Mouse (Mus musculus) frontal cortex, postnatal 14 days (tissue): Measurements from ENCODE around the gene Cth.

Experiments used
- DNase-seq, 2 experiments: peaks; one replicate each; pipeline ENCODE4 v3.0.0; 2022; ENCODE audit warnings: low spot score in 2 of 2

Cth gene

DNA sequence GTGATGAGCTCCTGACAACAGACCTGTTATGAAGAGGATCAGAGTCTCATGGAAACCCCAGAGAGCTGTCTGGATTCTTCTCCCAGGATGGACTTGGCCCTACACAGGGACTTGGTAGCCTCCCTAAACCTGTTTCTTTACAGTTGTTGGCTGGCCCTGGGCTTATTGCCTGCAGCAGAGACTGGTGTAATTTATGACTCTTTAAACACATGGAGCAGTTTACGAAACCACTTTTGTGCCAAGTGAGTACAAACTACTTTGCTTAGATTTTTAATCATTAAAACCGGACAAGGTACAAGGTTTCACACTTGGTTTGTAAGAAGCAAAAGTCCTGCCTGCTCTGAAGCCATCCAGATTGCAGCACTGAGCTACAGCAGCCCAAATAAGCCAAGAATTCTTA is 12.7 kb downstream of the Cth start:
- no peak for DNase-seq

DNA sequence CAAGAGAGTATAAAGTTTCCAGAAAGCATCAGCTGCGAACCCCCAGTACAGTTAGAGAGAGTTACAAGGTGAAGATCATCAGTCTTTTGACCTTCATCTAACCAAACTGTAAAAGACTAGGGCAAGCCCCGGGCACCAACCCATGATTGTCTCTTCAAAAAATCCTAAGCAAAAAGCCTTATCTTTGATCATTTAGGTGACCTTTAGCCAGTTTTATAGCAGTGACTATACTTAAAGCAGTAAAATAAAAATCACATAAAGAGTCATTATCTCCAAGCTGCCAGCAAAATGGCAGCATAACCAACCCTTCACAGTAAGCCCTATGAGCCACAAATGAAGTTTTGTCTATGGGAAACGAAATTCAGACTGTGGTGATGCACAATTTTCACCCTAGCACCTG is 14.6 kb downstream of the Cth start:
- no peak for DNase-seq

DNA sequence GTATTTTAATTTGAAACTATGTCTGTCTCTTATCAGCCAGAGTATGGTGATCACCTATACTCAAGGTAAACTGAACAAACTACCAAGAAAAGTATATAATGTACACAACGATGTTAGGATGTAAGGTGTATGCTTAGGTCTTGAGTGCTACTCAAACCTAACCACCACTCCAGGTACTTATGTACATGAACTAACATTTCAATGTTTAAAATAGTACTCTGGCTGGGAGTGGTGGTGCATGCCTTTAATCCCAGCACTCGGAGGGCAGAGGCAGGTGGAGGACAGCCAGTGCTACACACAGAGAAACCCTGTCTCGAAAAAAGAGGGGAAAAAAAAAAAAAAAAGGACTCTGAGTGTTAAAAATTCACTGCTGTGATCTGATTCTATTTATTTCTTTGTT is 16.7 kb downstream of the Cth start:
- DNase-seq = no peak

DNA sequence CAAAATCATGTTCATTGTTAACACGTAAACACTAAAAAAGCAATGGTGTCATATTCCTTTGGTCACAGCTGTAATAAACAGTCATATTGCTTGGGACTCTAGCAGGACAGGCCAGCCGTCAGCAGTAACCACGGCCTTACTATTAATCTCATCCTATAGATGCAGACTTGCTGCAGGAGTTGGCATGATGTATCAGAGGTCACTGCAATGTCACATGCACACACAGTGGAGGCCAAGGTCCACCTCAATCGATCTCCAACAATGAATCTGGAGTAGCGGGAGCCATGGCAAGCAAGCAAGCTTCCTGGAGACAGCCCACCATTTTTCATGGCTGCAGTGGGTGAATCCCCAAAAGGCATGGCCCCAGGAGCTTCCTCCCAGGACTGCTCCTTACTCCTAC is 23.2 kb downstream of the Cth start:
- no peak for DNase-seq

DNA sequence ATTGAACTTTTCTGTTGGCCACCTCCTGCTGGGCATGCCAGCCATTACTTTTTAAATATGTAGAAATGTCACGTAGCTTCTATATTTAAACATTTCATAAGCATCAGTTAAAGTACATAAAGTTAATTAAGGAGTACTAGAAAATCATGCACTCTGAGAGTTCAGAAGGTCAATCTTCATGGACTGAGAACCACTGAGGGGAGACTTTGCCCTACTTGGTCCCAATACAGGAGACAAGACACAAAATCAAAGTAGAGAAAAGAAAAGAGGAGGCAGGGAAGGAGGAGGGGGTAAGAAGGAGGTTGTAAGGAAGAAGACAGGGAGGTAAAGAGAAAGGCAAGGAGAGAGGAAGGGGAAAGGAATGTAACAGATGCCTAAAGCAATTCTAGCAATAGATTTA is 24.9 kb downstream of the Cth start:
- DNase-seq = no peak

DNA sequence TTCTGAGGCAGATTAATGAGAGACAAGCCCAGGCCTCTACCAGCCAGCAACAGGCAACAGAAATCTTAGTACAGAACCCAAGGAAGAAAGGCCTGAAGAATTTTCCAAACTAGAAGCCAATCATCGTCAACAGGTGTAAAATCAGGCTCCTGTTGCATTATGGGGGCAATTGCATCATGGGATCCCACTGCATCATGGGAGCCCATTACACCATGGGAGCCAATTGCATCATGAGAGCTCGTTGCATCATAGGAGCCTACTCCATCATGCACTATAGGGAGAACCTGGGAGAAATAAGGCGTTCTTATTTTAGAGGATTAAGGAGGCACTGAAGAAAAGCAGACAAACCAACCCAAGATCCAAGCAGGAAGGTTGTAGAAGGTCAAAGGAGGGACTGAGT is 27.2 kb downstream of the Cth start:
- DNase-seq = no peak

DNA sequence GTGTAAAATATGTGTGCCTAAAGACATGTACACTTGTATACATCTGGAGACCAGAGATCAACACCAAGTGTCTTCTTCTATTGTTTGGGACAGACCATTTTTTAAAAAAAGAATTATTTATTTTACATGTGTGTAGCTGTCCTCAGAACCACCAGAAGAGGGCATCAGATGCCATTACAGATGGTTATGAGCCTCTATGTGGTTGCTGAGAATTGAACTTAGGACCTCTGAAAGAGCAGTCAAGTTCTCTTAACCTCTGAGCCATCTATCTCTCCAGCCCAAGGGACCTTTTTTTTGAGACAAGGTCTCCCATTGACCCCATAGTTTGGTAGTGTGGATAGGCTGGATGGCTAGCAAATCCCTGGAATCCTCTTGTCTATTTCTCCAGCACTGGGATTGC is 33.1 kb downstream of the Cth start:
- no peak for DNase-seq

DNA sequence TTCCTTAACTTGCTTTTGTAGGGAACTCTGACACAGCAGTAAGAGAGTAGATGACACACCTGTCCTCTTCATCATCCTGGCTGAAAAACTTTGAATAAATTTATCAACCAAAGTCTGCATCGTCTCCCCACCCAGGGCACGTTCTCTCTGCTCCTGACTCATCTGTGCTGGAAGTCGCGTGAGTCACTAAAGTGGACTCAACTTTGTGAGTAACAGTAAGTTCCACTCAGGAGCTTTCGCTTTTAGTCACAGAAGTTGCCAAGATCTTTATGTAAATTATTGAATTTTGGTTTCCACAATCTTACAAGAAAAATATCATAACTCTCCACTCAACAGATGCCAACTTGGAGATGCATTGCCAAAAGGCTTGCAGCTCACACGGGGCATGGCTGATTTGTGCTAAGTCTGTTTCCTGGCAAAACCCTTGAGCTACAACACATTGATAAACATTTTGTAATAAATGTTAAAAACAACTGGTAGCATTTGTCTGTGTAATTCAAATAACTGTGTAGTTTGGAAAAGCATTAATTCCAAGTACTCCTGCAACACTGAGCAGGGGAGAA is 40.7 kb downstream of the Cth start:
- no peak for DNase-seq

DNA sequence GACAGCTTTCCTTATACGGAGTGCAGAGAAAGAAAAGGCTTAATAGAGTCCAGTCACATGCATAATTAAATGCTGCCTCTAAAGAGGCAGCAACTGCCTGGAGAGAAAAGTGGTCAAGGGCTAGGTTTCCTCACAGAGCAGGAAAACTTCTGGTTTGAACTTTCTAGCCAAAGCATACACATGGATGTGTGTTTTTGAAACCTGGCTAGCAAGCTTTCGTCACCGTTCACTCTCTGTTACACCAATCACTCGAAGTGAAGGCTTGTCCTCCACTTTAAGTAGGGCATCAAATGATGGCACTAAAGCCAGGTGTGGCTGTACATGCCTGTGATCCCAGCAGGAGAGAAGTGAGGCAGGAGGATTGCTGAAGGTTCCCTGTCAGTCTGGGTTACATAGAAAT is 41.8 kb downstream of the Cth start:
- DNase-seq = no peak

DNA sequence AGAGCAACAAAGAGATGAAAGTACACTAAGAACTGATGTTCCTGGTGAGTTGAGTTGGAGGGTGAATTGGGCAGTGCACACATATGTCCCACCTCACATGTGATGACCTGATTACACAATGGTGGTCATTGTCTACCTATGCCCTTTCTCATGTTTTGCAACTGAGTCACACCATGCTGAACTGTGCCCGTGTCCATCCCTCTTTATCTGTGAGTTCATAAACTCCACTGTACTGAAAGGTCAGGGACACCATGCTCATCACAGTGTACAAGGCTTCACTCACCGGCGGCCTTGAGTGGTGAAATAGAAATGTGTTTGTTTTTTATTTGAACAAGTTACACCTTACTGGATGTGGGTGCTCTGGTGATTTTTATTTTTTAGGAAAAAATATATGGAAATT is 42.9 kb downstream of the Cth start:
- no peak for DNase-seq

DNA sequence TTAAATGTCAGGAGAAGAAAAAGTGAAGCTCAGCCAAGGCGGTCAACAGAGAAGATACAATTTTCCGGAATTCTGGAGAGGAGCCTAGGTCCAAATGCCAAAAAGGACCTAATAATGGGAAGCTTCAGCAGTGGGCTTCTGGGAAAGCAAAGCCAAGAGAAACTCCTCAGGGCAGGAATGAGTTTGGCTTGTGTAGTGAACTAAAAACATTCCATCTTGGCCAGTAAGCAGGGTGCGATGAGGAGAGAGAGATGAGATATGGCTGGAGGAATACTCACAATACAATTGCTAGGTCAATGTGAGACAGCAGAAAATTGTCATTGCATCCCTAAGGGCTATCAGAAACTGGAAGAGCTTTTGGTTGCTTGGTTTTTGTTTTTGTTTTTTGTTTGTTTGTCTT is 43.9 kb downstream of the Cth start:
- DNase-seq = no peak

DNA sequence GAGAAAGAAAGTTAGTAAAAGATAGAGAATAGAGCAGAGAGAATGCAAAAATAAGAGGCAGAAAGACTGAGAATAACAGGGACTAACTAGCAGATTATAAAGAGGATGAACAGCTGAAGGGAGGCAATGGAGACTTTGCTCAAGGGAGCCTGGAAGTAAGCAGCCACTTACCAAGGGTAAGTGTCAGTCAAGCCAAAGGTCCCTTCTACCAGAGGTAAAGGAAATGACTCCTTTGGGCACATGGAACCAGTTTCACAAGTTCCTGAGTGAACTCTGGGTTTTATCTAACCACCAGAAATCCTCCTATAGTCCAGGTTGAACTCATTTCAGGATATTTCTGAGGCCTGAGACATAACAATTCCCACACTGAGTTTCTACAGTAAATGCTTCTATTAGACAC is 47.0 kb downstream of the Cth start:
- DNase-seq = no peak

DNA sequence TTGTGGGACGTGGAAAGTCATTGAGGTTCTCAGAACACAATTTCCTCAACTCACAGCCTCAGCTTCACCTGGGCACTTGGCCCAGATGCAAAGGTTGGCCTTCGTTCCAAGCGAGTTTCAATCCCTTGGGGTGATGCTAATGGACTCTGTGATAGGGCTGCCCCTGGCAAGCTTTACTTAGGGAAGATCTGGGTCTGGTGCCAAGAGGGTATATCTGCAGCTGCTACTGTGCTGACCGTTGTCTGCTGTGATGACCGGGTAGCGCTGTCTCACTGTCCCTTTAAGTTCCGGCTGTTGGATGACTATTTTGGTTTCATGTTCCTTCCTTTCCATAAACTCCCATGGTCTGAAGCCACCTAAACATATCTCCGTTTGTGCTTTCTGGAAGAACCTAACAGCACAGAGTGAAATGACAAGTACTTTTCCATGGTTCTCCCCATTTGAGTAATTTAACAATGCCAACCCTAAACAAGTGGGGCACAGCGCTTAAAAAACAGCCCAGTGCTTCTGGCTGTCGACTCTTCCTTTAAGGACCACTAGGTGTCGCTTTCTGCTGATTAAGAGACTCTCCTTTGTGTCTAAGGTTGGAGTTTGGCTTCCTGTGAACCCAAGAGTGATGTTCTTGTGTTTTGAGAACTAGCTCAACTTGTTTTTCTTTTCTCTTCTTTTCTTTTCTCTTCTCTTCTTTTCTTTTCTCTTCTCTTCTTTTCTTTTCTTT is 48.3 kb downstream of the Cth start:
- peak in 1 of 2 experiments; percentile 41 for DNase-seq

DNA sequence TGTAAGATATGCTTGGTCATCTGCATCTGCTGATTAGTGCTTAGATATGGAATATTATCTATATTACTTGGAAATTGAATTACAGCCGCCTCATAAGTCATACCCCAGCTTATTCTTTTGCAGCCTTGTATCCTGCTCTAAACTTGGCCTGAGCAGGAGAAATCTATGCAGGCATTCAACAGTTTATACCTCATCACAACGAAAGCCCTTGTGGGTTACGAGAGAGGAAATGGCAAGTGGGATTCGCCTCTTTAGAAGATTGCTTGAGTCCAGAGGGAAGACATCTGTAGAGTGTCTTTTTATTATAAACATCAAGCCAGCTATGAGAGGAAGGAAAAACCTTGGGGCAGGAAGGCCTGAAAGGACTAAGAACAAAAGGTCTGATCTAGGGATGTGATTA is 52.0 kb downstream of the Cth start:
- no peak for DNase-seq

DNA sequence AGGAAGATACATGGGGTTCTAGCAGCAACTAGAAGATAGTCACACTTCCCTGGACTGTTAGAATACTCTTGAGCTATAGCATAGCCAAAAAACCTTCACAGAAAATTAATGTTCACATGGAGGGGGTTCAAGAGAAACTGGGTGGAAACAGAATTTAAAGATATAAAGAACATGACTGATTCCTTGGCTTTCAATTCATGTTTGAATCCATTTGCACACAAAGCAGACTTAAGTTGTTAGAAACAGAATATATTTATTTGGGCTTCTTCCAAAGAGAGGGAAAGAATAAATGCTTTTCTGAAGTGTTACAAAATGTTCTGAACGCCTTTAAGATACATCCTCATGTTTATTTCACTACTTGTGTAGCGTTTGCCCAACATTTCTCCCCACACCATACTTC is 57.0 kb downstream of the Cth start:
- DNase-seq = no peak

DNA sequence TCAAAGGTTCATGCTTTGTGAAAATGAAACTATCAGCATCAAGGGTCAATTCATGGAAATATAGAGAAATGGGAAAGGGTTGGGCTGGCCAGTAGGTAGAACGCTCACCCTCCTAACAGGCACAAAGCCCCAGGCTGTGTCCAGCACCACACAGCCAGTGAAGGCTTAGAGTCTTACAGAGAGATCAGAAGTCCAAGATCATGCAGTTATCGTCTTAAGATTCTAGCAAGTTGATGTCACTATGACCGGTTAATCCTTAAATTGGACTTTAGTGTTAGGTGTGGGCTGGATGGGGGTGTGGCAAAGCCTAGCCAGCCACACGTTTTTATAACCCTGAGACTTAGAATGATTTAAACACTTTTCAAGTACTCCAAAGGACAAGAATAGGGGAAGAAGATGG is 58.6 kb downstream of the Cth start:
- DNase-seq = no peak

DNA sequence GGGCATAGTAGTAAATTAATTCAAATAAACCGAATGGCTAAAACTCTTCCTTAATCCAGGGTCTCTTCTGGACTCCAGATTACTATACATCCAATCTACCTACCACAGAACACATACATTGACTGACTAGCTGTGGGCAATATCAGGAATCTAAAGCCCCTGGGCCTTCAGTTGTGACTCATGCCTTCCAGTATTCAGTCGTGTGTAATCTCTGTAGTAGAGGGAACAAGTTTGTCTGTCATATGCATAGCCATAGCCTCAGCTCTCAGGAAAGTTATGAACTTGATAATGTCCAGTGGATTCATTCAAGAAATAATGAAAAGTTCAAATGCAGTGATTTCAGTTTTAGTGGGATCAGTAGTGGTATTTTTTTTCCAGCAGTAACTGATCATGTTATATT is 59.0 kb downstream of the Cth start:
- no peak for DNase-seq

DNA sequence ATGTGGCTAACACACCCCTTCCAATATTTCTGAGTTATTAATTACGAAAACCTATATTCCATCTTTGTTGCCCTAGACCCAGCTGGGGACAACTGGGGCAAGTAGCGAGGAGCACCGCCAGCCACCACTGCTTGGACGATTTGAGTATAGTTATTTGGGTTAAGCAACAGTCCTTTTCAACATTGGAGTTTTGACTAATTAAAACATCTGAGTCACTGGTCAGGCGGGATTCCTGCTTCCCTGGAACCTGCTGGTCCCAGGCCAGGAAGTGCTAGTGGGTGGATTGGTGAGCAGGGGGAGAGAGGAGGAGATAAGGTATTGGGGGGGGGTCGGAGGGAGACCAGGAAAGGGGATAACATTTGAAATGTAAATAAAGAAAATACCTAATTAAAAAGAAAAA is 59.4 kb downstream of the Cth start:
- no peak for DNase-seq

DNA sequence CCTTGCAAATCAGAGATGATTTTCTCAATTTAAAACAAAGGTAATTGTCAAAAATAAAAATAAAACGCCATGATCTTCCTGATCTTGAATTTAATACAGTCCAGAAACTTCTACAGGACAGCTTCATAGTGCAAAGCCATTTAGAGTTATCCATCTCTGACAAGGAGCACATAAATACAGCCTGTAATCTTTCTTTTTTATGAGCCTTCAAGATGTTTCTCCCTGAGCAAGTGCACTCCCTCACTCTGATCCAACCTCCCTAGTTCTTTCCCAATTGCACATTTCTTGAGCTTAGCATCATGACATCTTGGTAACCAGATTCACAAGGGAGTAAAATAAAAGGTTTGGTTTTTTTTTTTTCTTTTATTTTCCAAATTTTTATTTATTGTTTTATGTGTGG is 72.1 kb downstream of the Cth start:
- DNase-seq = no peak

DNA sequence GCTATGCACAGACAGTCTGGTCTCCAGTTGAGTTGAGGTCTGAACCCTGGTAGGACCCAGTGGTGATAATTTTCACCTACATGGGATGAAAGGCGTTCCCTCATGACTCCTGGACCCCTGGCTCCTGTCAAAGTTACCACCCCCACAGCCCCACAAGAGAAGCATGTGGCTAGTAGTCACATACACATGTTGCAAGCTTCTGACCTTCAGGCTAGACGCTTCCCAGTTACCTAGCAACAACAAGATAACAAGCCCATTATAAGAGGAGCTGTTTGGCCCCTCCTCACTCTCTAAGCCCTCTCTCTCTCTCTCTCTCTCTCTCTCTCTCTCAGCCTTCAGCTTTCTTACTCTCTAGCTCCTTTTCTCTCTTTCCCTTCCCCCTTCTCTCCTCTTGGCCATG is 76.4 kb downstream of the Cth start:
- DNase-seq = no peak

DNA sequence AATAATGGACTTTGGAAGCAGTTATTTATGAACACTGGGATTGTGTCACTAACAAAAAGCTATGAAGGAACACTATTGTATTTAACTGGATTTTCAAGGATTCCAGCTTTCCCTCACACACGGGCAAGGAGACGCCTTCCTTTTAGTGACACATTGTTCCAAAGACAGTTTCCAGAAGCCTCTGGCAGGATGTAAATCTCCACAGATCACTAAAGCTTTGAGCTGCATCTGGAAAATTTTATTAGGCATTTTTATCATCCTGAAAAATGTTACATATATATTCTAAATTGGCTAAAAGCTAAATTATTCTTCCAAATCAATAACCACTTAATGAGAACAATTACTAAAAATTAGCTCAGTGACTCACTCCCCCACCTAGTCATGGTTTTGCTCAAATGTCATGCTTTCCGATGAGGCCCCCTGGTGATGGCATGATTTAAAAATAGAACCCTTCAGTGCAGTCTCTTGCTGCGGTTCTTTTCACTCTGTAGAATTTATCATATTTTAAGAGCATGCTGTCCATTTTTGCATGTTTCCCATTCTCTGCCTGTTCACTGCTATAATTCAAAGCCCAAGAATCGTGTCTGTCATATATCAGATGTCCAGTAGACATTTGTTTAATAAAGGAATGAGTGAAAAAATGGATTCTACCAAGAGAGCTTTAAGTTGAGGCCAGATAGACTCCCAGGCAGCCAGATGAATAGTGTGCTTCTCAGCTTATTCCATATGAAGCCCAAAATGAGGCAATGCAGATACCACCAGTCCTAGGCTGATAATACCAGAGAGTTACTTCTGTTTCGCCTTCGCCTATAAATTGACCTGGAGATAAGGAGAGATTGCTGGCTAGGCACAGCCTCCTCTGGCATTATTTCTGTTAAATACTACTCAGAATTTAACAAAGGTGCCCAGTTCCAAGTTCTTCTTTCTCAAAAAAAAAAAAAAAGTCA is 77.3 kb downstream of the Cth start:
- DNase-seq = no peak
